23 mouse cellular contexts compared by ENCODE assay signal in the genomic region with DNA sequence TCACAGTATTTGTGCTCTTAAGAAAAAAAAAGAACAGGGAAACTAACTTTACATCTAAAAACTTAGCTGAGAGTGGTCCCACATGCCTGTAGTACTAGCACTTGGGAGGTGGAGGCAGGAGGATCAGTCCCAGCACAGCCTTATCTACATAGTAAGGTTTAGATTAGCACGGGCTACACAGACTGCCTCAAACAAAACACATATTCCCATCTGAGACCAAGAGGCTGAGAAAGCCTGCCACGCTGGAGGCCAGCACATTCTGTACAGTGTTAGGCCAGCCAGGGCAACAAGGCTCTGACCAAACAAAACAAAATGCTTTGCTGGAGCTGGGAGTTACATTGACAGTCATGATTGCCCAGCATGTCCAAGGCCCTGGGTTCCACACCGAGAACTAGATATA. TPM values are rescaled to one million over a fixed set of nuclear protein-coding genes. Genes with fewer than 3 reads are reported as not detected.
DNase-seq lines count a peak whose midpoint lies in the region; ATAC-seq lines count a peak whose summit lies in the region.
"Had no signal": no experiment of that assay in that cellular context is flagged by ENCODE, and none has a peak within 500 bp of the region (broad histone marks: within the 10 kb centered on the region; RNA-seq: fewer than 3 reads in every experiment).

No protein-coding gene starts in this region.

- intact Hi-C loops in gastrocnemius, postnatal 14 days (cut with DNase I; ENCODE audit: low total_unique reads), result no loop called here

- no peak overlapping the region for H3K27ac ChIP-seq in heart, embryonic 10.5 days
- H3K27ac ChIP-seq in midbrain, embryonic 11.5 days (ENCODE audit: low read depth, low read length), result no peak overlapping the region
- H3K27ac ChIP-seq in midbrain, embryonic 15.5 days, result no peak overlapping the region
- peak overlapping the region; percentile 15; the same call in 1 of the 2 replicates for H3K27ac ChIP-seq in liver, embryonic 13.5 days
- H3K27ac ChIP-seq: kidney, postnatal 0 days; midbrain, embryonic 13.5 days had no signal

- peaks cover 55% of the 10 kb centered on the region for H3K36me3 ChIP-seq in heart, embryonic 10.5 days
- no peaks in the 10 kb centered on the region for H3K36me3 ChIP-seq in midbrain, embryonic 11.5 days (ENCODE audit: control insufficient read depth, insufficient read depth, low read length)
- H3K36me3 ChIP-seq in midbrain, embryonic 15.5 days (replicated peaks), result no peaks in the 10 kb centered on the region
- H3K36me3 ChIP-seq in liver, embryonic 13.5 days, result peaks cover 61% of the 10 kb centered on the region

- no peaks in the 10 kb centered on the region for H3K27me3 ChIP-seq in heart, embryonic 10.5 days (ENCODE audit: insufficient read depth, poor library complexity, severe bottlenecking)
- no peaks in the 10 kb centered on the region for H3K27me3 ChIP-seq in midbrain, embryonic 11.5 days (ENCODE audit: control insufficient read depth, insufficient read depth, low read length)
- no peaks in the 10 kb centered on the region for H3K27me3 ChIP-seq in midbrain, embryonic 15.5 days (replicated peaks)
- no peaks in the 10 kb centered on the region for H3K27me3 ChIP-seq in liver, embryonic 13.5 days
- H3K27me3 ChIP-seq: midbrain, embryonic 13.5 days had no signal

- DNase-seq in heart, adult 8-10 months (ENCODE audit: low spot score), result peak; percentile 38
- DNase-seq in heart, embryonic 10.5 days (ENCODE audit: low spot score), result no peak
- DNase-seq in midbrain, embryonic 11.5 days (ENCODE audit: low spot score, missing footprints), result peak; percentile 2
- DNase-seq in liver, embryonic 13.5 days, result no peak
- DNase-seq in gastrocnemius, postnatal 14 days, result no peak
- DNase-seq in frontal cortex, adult 2 months (ENCODE audit: extremely low spot score in 1 of 2, low spot score in 1 of 2), result no peak
- DNase-seq: adrenal gland, postnatal 10 days; B cell, adult 2 months; cerebellum, adult 11 months; cerebellum, adult 9-10 months; cerebellum, postnatal 36 days; gastrocnemius, postnatal 10 days; kidney, adult 18-20 months; kidney, postnatal 4 days; left cerebral cortex, postnatal 4 days; lung, postnatal 36 days had no signal

- ATAC-seq in midbrain, embryonic 11.5 days (ENCODE audit: low FRiP score), result no peak
- ATAC-seq in midbrain, embryonic 15.5 days (replicated peaks), result no peak
- peak; percentile 71 for ATAC-seq in liver, embryonic 13.5 days (ENCODE audit: low read depth)
- ATAC-seq in megakaryocyte-erythroid progenitor cell, adult 5-6 weeks (replicated peaks; ENCODE audit: low FRiP score, low TSS enrichment, poor library complexity, severe bottlenecking), result peak; percentile 76
- ATAC-seq: activated CD4-positive, CD25-positive, alpha-beta regulatory T cell, adult 4 months; forebrain, embryonic 14.5 days; hindbrain, embryonic 16.5 days; midbrain, embryonic 13.5 days had no signal

- 59% methylated on average over 3 of the region's 3 CpGs for WGBS in heart, embryonic 10.5 days
- 85% methylated on average over 3 of the region's 3 CpGs for WGBS in midbrain, embryonic 11.5 days
- WGBS in midbrain, embryonic 15.5 days, result 87% methylated on average over 3 of the region's 3 CpGs
- WGBS in liver, embryonic 13.5 days (ENCODE audit: insufficient replicate concordance), result 44% methylated on average over 3 of the region's 3 CpGs

- H3K4me3 ChIP-seq in heart, embryonic 10.5 days, result no peak overlapping the region
- no peak overlapping the region for H3K4me3 ChIP-seq in midbrain, embryonic 11.5 days (ENCODE audit: low read depth, low read length)
- H3K4me3 ChIP-seq in midbrain, embryonic 15.5 days, result no peak overlapping the region
- no peak overlapping the region for H3K4me3 ChIP-seq in liver, embryonic 13.5 days (replicated peaks)
- H3K4me3 ChIP-seq: midbrain, embryonic 13.5 days had no signal

- peaks cover 13% of the 10 kb centered on the region; the same call in 1 of the 2 replicates for H3K4me1 ChIP-seq in heart, embryonic 10.5 days
- no peaks in the 10 kb centered on the region for H3K4me1 ChIP-seq in midbrain, embryonic 11.5 days (ENCODE audit: control insufficient read depth, insufficient read depth, low read length)
- H3K4me1 ChIP-seq in midbrain, embryonic 15.5 days, result no peaks in the 10 kb centered on the region
- peaks cover 42% of the 10 kb centered on the region for H3K4me1 ChIP-seq in liver, embryonic 13.5 days (replicated peaks)
- H3K4me1 ChIP-seq: midbrain, embryonic 13.5 days had no signal

- H3K9me3 ChIP-seq in heart, embryonic 10.5 days, result no peaks in the 10 kb centered on the region
- H3K9me3 ChIP-seq in midbrain, embryonic 11.5 days (ENCODE audit: control insufficient read depth, low read length), result no peaks in the 10 kb centered on the region
- no peaks in the 10 kb centered on the region for H3K9me3 ChIP-seq in midbrain, embryonic 15.5 days
- H3K9me3 ChIP-seq in liver, embryonic 13.5 days (replicated peaks), result no peaks in the 10 kb centered on the region
- H3K9me3 ChIP-seq: midbrain, embryonic 13.5 days had no signal

- H3K9ac ChIP-seq in midbrain, embryonic 11.5 days (ENCODE audit: low read length), result no peak overlapping the region
- no peak overlapping the region for H3K9ac ChIP-seq in midbrain, embryonic 15.5 days
- no peak overlapping the region for H3K9ac ChIP-seq in liver, embryonic 13.5 days
- H3K9ac ChIP-seq: midbrain, embryonic 13.5 days had no signal

- no peak overlapping the region for H3K4me2 ChIP-seq in midbrain, embryonic 11.5 days
- no peak overlapping the region for H3K4me2 ChIP-seq in midbrain, embryonic 15.5 days
- H3K4me2 ChIP-seq in liver, embryonic 13.5 days, result no peak overlapping the region
- H3K4me2 ChIP-seq: midbrain, embryonic 13.5 days had no signal

RNA-seq across cellular contexts. Expression of gene Rcc1, which starts 30.1 kb away (rescaled TPM):
- total RNA-seq in heart, adult 8-10 months (2022), result 1 to 10 TPM; 5.9 to 7.8 (median 7.4) TPM
- polyA plus RNA-seq in heart, embryonic 10.5 days (2016; fragmentation: Nextera tagmentation; extraction: Ambion mirVana), result 61.4 and 93.4 TPM in 2 replicates
- 62.1 and 70.3 TPM in 2 replicates for polyA plus RNA-seq in midbrain, embryonic 11.5 days (2014; fragmentation: Nextera tagmentation; extraction: Ambion mirVana)
- polyA plus RNA-seq in midbrain, embryonic 15.5 days (2015; fragmentation: Nextera tagmentation; extraction: Ambion mirVana), result 36.4 and 39.0 TPM in 2 replicates
- polyA plus RNA-seq in liver, embryonic 13.5 days (2015; fragmentation: Nextera tagmentation; extraction: Ambion mirVana), result 79.4 and 80.2 TPM in 2 replicates
- total RNA-seq in megakaryocyte-erythroid progenitor cell, adult 5-6 weeks (2014; fragmentation: Nextera tagmentation), result 70.1 and 82.4 TPM in 2 replicates
- 40.0 and 64.8 TPM in 2 replicates for total RNA-seq in megakaryocyte-erythroid progenitor cell, adult 5-6 weeks (2017)
- total RNA-seq in gastrocnemius, postnatal 14 days (2021), result 1 to 10 TPM; 7.5 to 9.1 TPM
- polyA plus RNA-seq in frontal cortex, adult 2 months (2012; rRNA removed), result 9.5 and 11.1 TPM in 2 replicates

RNA-seq across cellular contexts. Expression of gene Phactr4, which starts 38.8 kb away (rescaled TPM):
- total RNA-seq in heart, adult 8-10 months (2022), result 10 to 100 TPM; 20.7 to 23.9 (median 23.1) TPM
- 19.2 and 22.3 TPM in 2 replicates for polyA plus RNA-seq in heart, embryonic 10.5 days (2016; fragmentation: Nextera tagmentation; extraction: Ambion mirVana)
- polyA plus RNA-seq in midbrain, embryonic 11.5 days (2014; fragmentation: Nextera tagmentation; extraction: Ambion mirVana), result 22.2 and 22.4 TPM in 2 replicates
- 8.7 and 8.9 TPM in 2 replicates for polyA plus RNA-seq in midbrain, embryonic 15.5 days (2015; fragmentation: Nextera tagmentation; extraction: Ambion mirVana)
- polyA plus RNA-seq in liver, embryonic 13.5 days (2015; fragmentation: Nextera tagmentation; extraction: Ambion mirVana), result 10.3 and 12.5 TPM in 2 replicates
- total RNA-seq in megakaryocyte-erythroid progenitor cell, adult 5-6 weeks (2014; fragmentation: Nextera tagmentation), result 67.0 and 72.8 TPM in 2 replicates
- total RNA-seq in megakaryocyte-erythroid progenitor cell, adult 5-6 weeks (2017), result 19.5 and 26.5 TPM in 2 replicates
- 10 to 100 TPM; 13.2 to 13.3 TPM for total RNA-seq in gastrocnemius, postnatal 14 days (2021)
- polyA plus RNA-seq in frontal cortex, adult 2 months (2012; rRNA removed), result 6.3 and 7.2 TPM in 2 replicates

RNA-seq across cellular contexts. Expression of gene Trnau1ap, which starts 54.1 kb away (rescaled TPM):
- total RNA-seq in heart, adult 8-10 months (2022), result 10 to 100 TPM; 21.2 to 29.1 (median 23.6) TPM
- 82.0 and 92.0 TPM in 2 replicates for polyA plus RNA-seq in heart, embryonic 10.5 days (2016; fragmentation: Nextera tagmentation; extraction: Ambion mirVana)
- 78.0 and 83.3 TPM in 2 replicates for polyA plus RNA-seq in midbrain, embryonic 11.5 days (2014; fragmentation: Nextera tagmentation; extraction: Ambion mirVana)
- polyA plus RNA-seq in midbrain, embryonic 15.5 days (2015; fragmentation: Nextera tagmentation; extraction: Ambion mirVana), result 71.2 and 84.6 TPM in 2 replicates
- polyA plus RNA-seq in liver, embryonic 13.5 days (2015; fragmentation: Nextera tagmentation; extraction: Ambion mirVana), result 43.1 and 45.3 TPM in 2 replicates
- 42.1 and 56.8 TPM in 2 replicates for total RNA-seq in megakaryocyte-erythroid progenitor cell, adult 5-6 weeks (2014; fragmentation: Nextera tagmentation)
- 52.0 and 57.9 TPM in 2 replicates for total RNA-seq in megakaryocyte-erythroid progenitor cell, adult 5-6 weeks (2017)
- 10 to 100 TPM; 12.9 to 13.9 TPM for total RNA-seq in gastrocnemius, postnatal 14 days (2021)
- polyA plus RNA-seq in frontal cortex, adult 2 months (2012; rRNA removed), result 17.4 and 18.4 TPM in 2 replicates

Comparison
In these comparisons a context has a peak if more than half of its experiments do, and no peak if none do; other contexts are left out.
1. DNase-seq: peak in heart, adult 8-10 months (single experiment) and midbrain, embryonic 11.5 days (single experiment); none in heart, embryonic 10.5 days (single experiment), liver, embryonic 13.5 days (single experiment), gastrocnemius, postnatal 14 days (single experiment) and frontal cortex, adult 2 months (0 of 2).
2. ATAC-seq: peak in liver, embryonic 13.5 days (single experiment) and megakaryocyte-erythroid progenitor cell, adult 5-6 weeks (single experiment); none in midbrain, embryonic 11.5 days (single experiment) and midbrain, embryonic 15.5 days (single experiment).